Mouse (Mus musculus): Measurements from ENCODE around the gene Gm960. TPM values are rescaled to one million over a fixed set of nuclear protein-coding genes. Genes with fewer than 3 reads are reported as not detected.

The Gm960 gene
- polyA plus RNA-seq, 1 experiment from 2014 or later, result 6.7 TPM

- 95% methylated on average over 5 of the region's 5 CpGs for WGBS
- Histone ChIP-seq H3K4me1 (ENCODE audit: control insufficient read depth, insufficient read depth, low read depth, low read length) (no peaks in the 10 kb centered on the region), H3K27me3 (replicated peaks; ENCODE audit: control insufficient read depth, insufficient read depth, low read length) (no peaks in the 10 kb centered on the region), H3K9me3 (ENCODE audit: control insufficient read depth, low read length) (no peaks in the 10 kb centered on the region), H3K36me3 (ENCODE audit: control insufficient read depth, insufficient read depth, low read length) (peaks cover 55% of the 10 kb centered on the region), H3K27ac (ENCODE audit: low read depth, low read length) (no peak overlapping the region), H3K4me3 (ENCODE audit: low read length) (no peak overlapping the region), H3K4me2 (ENCODE audit: low read length) (no peak overlapping the region), H3K9ac (ENCODE audit: low read depth, low read length) (no peak overlapping the region)
- ATAC-seq, result no peak
Observed at GRCm38 (mm10) chr19:4739762-4740161, 41.3 kb upstream of the Gm960 start.

GRCm38 (mm10) chr19:4739053-4739452 lies 40.6 kb upstream of the Gm960 start:
- no peaks in the 10 kb centered on the region for H3K27me3 ChIP-seq (replicated peaks; ENCODE audit: control insufficient read depth, insufficient read depth, low read length)
- 91% methylated on average over 11 of the region's 11 CpGs for WGBS
- peaks cover 56% of the 10 kb centered on the region for H3K36me3 ChIP-seq (ENCODE audit: control insufficient read depth, insufficient read depth, low read length)
- no peak overlapping the region for H3K4me3 ChIP-seq (ENCODE audit: low read length)
- H3K4me2 ChIP-seq (ENCODE audit: low read length), result no peak overlapping the region
- H3K9me3 ChIP-seq (ENCODE audit: control insufficient read depth, low read length), result no peaks in the 10 kb centered on the region
- H3K27ac ChIP-seq (ENCODE audit: low read depth, low read length), result no peak overlapping the region
- no peak for ATAC-seq
- H3K9ac ChIP-seq (ENCODE audit: low read depth, low read length), result no peak overlapping the region
- H3K4me1 ChIP-seq (ENCODE audit: control insufficient read depth, insufficient read depth, low read depth, low read length), result no peaks in the 10 kb centered on the region

- Histone ChIP-seq H3K4me3 (ENCODE audit: low read length) (no peak overlapping the region), H3K9me3 (ENCODE audit: control insufficient read depth, low read length) (no peaks in the 10 kb centered on the region), H3K4me2 (ENCODE audit: low read length) (no peak overlapping the region), H3K36me3 (ENCODE audit: control insufficient read depth, insufficient read depth, low read length) (peaks cover 56% of the 10 kb centered on the region), H3K27me3 (replicated peaks; ENCODE audit: control insufficient read depth, insufficient read depth, low read length) (no peaks in the 10 kb centered on the region), H3K27ac (ENCODE audit: low read depth, low read length) (no peak overlapping the region), H3K9ac (ENCODE audit: low read depth, low read length) (no peak overlapping the region), H3K4me1 (ENCODE audit: control insufficient read depth, insufficient read depth, low read depth, low read length) (no peaks in the 10 kb centered on the region)
- WGBS, result 90% methylated on average over 13 of the region's 13 CpGs
- ATAC-seq, result no peak
Observed at GRCm38 (mm10) chr19:4737866-4738265, 39.4 kb upstream of the Gm960 start.

- H3K36me3 ChIP-seq (ENCODE audit: control insufficient read depth, insufficient read depth, low read length), result peaks cover 40% of the 10 kb centered on the region
- H3K9me3 ChIP-seq (ENCODE audit: control insufficient read depth, low read length), result no peaks in the 10 kb centered on the region
- H3K9ac ChIP-seq (ENCODE audit: low read depth, low read length), result no peak overlapping the region
- no peak overlapping the region for H3K4me3 ChIP-seq (ENCODE audit: low read length)
- H3K27ac ChIP-seq (ENCODE audit: low read depth, low read length), result no peak overlapping the region
- H3K4me1 ChIP-seq (ENCODE audit: control insufficient read depth, insufficient read depth, low read depth, low read length), result no peaks in the 10 kb centered on the region
- no peak for ATAC-seq
- WGBS, result 90% methylated on average over 3 of the region's 3 CpGs
- no peak overlapping the region for H3K4me2 ChIP-seq (ENCODE audit: low read length)
- H3K27me3 ChIP-seq (replicated peaks; ENCODE audit: control insufficient read depth, insufficient read depth, low read length), result no peaks in the 10 kb centered on the region
Observed at GRCm38 (mm10) chr19:4733052-4733451, 34.6 kb upstream of the Gm960 start.

- H3K4me2 ChIP-seq (ENCODE audit: low read length), result no peak overlapping the region
- ATAC-seq, result no peak
- H3K36me3 ChIP-seq (ENCODE audit: control insufficient read depth, insufficient read depth, low read length), result peaks cover 22% of the 10 kb centered on the region
- H3K27ac ChIP-seq (ENCODE audit: low read depth, low read length), result no peak overlapping the region
- H3K27me3 ChIP-seq (replicated peaks; ENCODE audit: control insufficient read depth, insufficient read depth, low read length), result no peaks in the 10 kb centered on the region
- no peak overlapping the region for H3K9ac ChIP-seq (ENCODE audit: low read depth, low read length)
- no peaks in the 10 kb centered on the region for H3K4me1 ChIP-seq (ENCODE audit: control insufficient read depth, insufficient read depth, low read depth, low read length)
- 90% methylated on average over 9 of the region's 9 CpGs for WGBS
- H3K9me3 ChIP-seq (ENCODE audit: control insufficient read depth, low read length), result no peaks in the 10 kb centered on the region
- H3K4me3 ChIP-seq (ENCODE audit: low read length), result no peak overlapping the region
Observed at GRCm38 (mm10) chr19:4729186-4729585, 30.7 kb upstream of the Gm960 start.

- no peaks in the 10 kb centered on the region; the same call in 1 of the 2 replicates for H3K4me1 ChIP-seq (ENCODE audit: control insufficient read depth, insufficient read depth, low read depth, low read length)
- no peak overlapping the region for H3K27ac ChIP-seq (ENCODE audit: low read depth, low read length)
- H3K4me2 ChIP-seq (ENCODE audit: low read length), result no peak overlapping the region
- no peak for ATAC-seq
- H3K27me3 ChIP-seq (replicated peaks; ENCODE audit: control insufficient read depth, insufficient read depth, low read length), result no peaks in the 10 kb centered on the region
- WGBS, result 22% methylated on average over 11 of the region's 11 CpGs
- H3K4me3 ChIP-seq (ENCODE audit: low read length), result no peak overlapping the region
- no peak overlapping the region for H3K9ac ChIP-seq (ENCODE audit: low read depth, low read length)
- H3K36me3 ChIP-seq (ENCODE audit: control insufficient read depth, insufficient read depth, low read length), result no peaks in the 10 kb centered on the region; the same call in 1 of the 2 replicates
- no peaks in the 10 kb centered on the region for H3K9me3 ChIP-seq (ENCODE audit: control insufficient read depth, low read length)
Observed at GRCm38 (mm10) chr19:4720671-4721244, 22.3 kb upstream of the Gm960 start.

- Histone ChIP-seq H3K27me3 (replicated peaks; ENCODE audit: control insufficient read depth, insufficient read depth, low read length) (no peaks in the 10 kb centered on the region), H3K27ac (ENCODE audit: low read depth, low read length) (no peak overlapping the region), H3K36me3 (ENCODE audit: control insufficient read depth, insufficient read depth, low read length) (no peaks in the 10 kb centered on the region; the same call in 1 of the 2 replicates), H3K4me1 (ENCODE audit: control insufficient read depth, insufficient read depth, low read depth, low read length) (no peaks in the 10 kb centered on the region; the same call in none of the 2 replicates), H3K4me3 (ENCODE audit: low read length) (no peak overlapping the region), H3K9me3 (ENCODE audit: control insufficient read depth, low read length) (no peaks in the 10 kb centered on the region), H3K4me2 (ENCODE audit: low read length) (no peak overlapping the region), H3K9ac (ENCODE audit: low read depth, low read length) (no peak overlapping the region)
- no peak for ATAC-seq
- 82% methylated on average over 15 of the region's 15 CpGs for WGBS
Observed at GRCm38 (mm10) chr19:4720112-4720511, 21.6 kb upstream of the Gm960 start.

- no peaks in the 10 kb centered on the region for H3K27me3 ChIP-seq (replicated peaks; ENCODE audit: control insufficient read depth, insufficient read depth, low read length)
- ATAC-seq, result no peak
- H3K4me1 ChIP-seq (ENCODE audit: control insufficient read depth, insufficient read depth, low read depth, low read length), result peaks cover 3% of the 10 kb centered on the region
- no peak overlapping the region for H3K9ac ChIP-seq (ENCODE audit: low read depth, low read length)
- no peak overlapping the region for H3K4me3 ChIP-seq (ENCODE audit: low read length)
- 23% methylated on average over 5 of the region's 5 CpGs for WGBS
- H3K27ac ChIP-seq (ENCODE audit: low read depth, low read length), result no peak overlapping the region
- no peak overlapping the region for H3K4me2 ChIP-seq (ENCODE audit: low read length)
- H3K36me3 ChIP-seq (ENCODE audit: control insufficient read depth, insufficient read depth, low read length), result no peaks in the 10 kb centered on the region; the same call in 1 of the 2 replicates
- no peaks in the 10 kb centered on the region for H3K9me3 ChIP-seq (ENCODE audit: control insufficient read depth, low read length)
Observed at GRCm38 (mm10) chr19:4719351-4719764, 20.9 kb upstream of the Gm960 start.

GRCm38 (mm10) chr19:4718716-4719115 lies 20.2 kb upstream of the Gm960 start:
- Histone ChIP-seq H3K4me1 (ENCODE audit: control insufficient read depth, insufficient read depth, low read depth, low read length) (peaks cover 9% of the 10 kb centered on the region), H3K27ac (ENCODE audit: low read depth, low read length) (no peak overlapping the region), H3K9ac (ENCODE audit: low read depth, low read length) (no peak overlapping the region), H3K27me3 (replicated peaks; ENCODE audit: control insufficient read depth, insufficient read depth, low read length) (no peaks in the 10 kb centered on the region), H3K4me3 (ENCODE audit: low read length) (no peak overlapping the region), H3K4me2 (ENCODE audit: low read length) (no peak overlapping the region), H3K36me3 (ENCODE audit: control insufficient read depth, insufficient read depth, low read length) (no peaks in the 10 kb centered on the region; the same call in 1 of the 2 replicates), H3K9me3 (ENCODE audit: control insufficient read depth, low read length) (no peaks in the 10 kb centered on the region)
- ATAC-seq, result no peak
- WGBS, result 44% methylated on average over 10 of the region's 12 CpGs

Data from hindbrain, embryonic 16.5 days (tissue).